Mouse (Mus musculus): ENCODE measurements at regions not wholly inside any gene's neighbourhood (a gene's known extent, or its start where the extent isn't known, plus 50 kb on each side); places are given as distances from the start of the nearest gene placed in this dataset.

- peaks cover 76% of the 10 kb centered on the region for H3K4me1 ChIP-seq (ENCODE audit: insufficient read depth, low read depth, low read length)
- no peak overlapping the region for H3K4me3 ChIP-seq (ENCODE audit: low read depth, low read length)
- ATAC-seq (ENCODE audit: extremely low read depth, insufficient number of reproducible peaks, low FRiP score, poor library complexity, severe bottlenecking) (peak; percentile 76), DNase-seq (ENCODE audit: low spot score) (no peak)
- no peaks in the 10 kb centered on the region for H3K27me3 ChIP-seq (ENCODE audit: insufficient read depth, low read length)
- TF ChIP-seq POLR2AphosphoS5 (IDR thresholded peaks at IDR 0.05; ENCODE audit: insufficient replicate concordance, low read depth, low read length) = no peak
- TF ChIP-seq GATA1 (IDR thresholded peaks at IDR 0.05; ENCODE audit: borderline replicate concordance, low read length) = no peak
- no peak for TF ChIP-seq CTCF (IDR thresholded peaks at IDR 0.05; ENCODE audit: low read depth, low read length)
- TF ChIP-seq GATA2 (IDR thresholded peaks at IDR 0.05; ENCODE audit: borderline replicate concordance, low read depth, low read length) = no peak
- TF ChIP-seq TAL1 (conservative IDR thresholded peaks at IDR 0.05; ENCODE audit: low read depth, low read length) = peak; percentile 96
- H3K36me3 ChIP-seq (replicated peaks) = peaks cover 11% of the 10 kb centered on the region
- no peaks in the 10 kb centered on the region for H3K9me3 ChIP-seq (replicated peaks)
Measured at GRCm38 (mm10) chr5:96919149-96919548, 78.3 kb upstream of the Bmp2k start.

GRCm38 (mm10) chr5:96921037-96921436 is 76.5 kb upstream of the Bmp2k start:
- H3K36me3 ChIP-seq (replicated peaks) = peaks cover 14% of the 10 kb centered on the region
- H3K4me1 ChIP-seq (ENCODE audit: insufficient read depth, low read depth, low read length) = peaks cover 85% of the 10 kb centered on the region
- peak overlapping the region; percentile 56 for H3K4me3 ChIP-seq (ENCODE audit: low read depth, low read length)
- H3K9me3 ChIP-seq (replicated peaks) = no peaks in the 10 kb centered on the region
- ATAC-seq (ENCODE audit: extremely low read depth, insufficient number of reproducible peaks, low FRiP score, poor library complexity, severe bottlenecking) = peak; percentile 75
- no peaks in the 10 kb centered on the region for H3K27me3 ChIP-seq (ENCODE audit: insufficient read depth, low read length)
- DNase-seq (ENCODE audit: low spot score) = no peak
- no peak for TF ChIP-seq GATA2 (IDR thresholded peaks at IDR 0.05; ENCODE audit: borderline replicate concordance, low read depth, low read length)
- peak; percentile 89 for TF ChIP-seq TAL1 (conservative IDR thresholded peaks at IDR 0.05; ENCODE audit: low read depth, low read length)

- Histone ChIP-seq H3K36me3 (replicated peaks) (peaks cover 14% of the 10 kb centered on the region), H3K4me1 (ENCODE audit: insufficient read depth, low read depth, low read length) (peaks cover 86% of the 10 kb centered on the region), H3K9me3 (replicated peaks) (no peaks in the 10 kb centered on the region), H3K27me3 (ENCODE audit: insufficient read depth, low read length) (no peaks in the 10 kb centered on the region), H3K4me3 (ENCODE audit: low read depth, low read length) (peak overlapping the region; percentile 62)
- DNase-seq (ENCODE audit: low spot score) (no peak), ATAC-seq (ENCODE audit: extremely low read depth, insufficient number of reproducible peaks, low FRiP score, poor library complexity, severe bottlenecking) (no peak)
- TF ChIP-seq POLR2AphosphoS5 (IDR thresholded peaks at IDR 0.05; ENCODE audit: insufficient replicate concordance, low read depth, low read length) = no peak
- no peak for TF ChIP-seq GATA1 (IDR thresholded peaks at IDR 0.05; ENCODE audit: borderline replicate concordance, low read length)
- TF ChIP-seq CTCF (IDR thresholded peaks at IDR 0.05; ENCODE audit: low read depth, low read length) = no peak
Measured at GRCm38 (mm10) chr5:96921511-96921910, 76.0 kb upstream of the Bmp2k start.

GRCm38 (mm10) chr5:96921973-96922715 is 75.3 kb upstream of the Bmp2k start:
- peaks cover 11% of the 10 kb centered on the region for H3K36me3 ChIP-seq (replicated peaks)
- H3K4me3 ChIP-seq (ENCODE audit: low read depth, low read length) = peak overlapping the region; percentile 62
- no peaks in the 10 kb centered on the region for H3K27me3 ChIP-seq (ENCODE audit: insufficient read depth, low read length)
- no peaks in the 10 kb centered on the region for H3K9me3 ChIP-seq (replicated peaks)
- H3K4me1 ChIP-seq (ENCODE audit: insufficient read depth, low read depth, low read length) = peaks cover 81% of the 10 kb centered on the region
- no peak for TF ChIP-seq TAL1 (conservative IDR thresholded peaks at IDR 0.05; ENCODE audit: low read depth, low read length)
- TF ChIP-seq POLR2AphosphoS5 (IDR thresholded peaks at IDR 0.05; ENCODE audit: insufficient replicate concordance, low read depth, low read length) = no peak
- TF ChIP-seq GATA2 (IDR thresholded peaks at IDR 0.05; ENCODE audit: borderline replicate concordance, low read depth, low read length) = no peak
- TF ChIP-seq CTCF (IDR thresholded peaks at IDR 0.05; ENCODE audit: low read depth, low read length) = no peak
- no peak for TF ChIP-seq GATA1 (IDR thresholded peaks at IDR 0.05; ENCODE audit: borderline replicate concordance, low read length)
- DNase-seq (ENCODE audit: low spot score) (no peak), ATAC-seq (ENCODE audit: extremely low read depth, insufficient number of reproducible peaks, low FRiP score, poor library complexity, severe bottlenecking) (no peak)

- Histone ChIP-seq H3K4me3 (ENCODE audit: low read depth, low read length) (peak overlapping the region; percentile 53; the same call in 1 of the 2 replicates), H3K27me3 (ENCODE audit: insufficient read depth, low read length) (no peaks in the 10 kb centered on the region), H3K4me1 (ENCODE audit: insufficient read depth, low read depth, low read length) (peaks cover 80% of the 10 kb centered on the region), H3K9me3 (replicated peaks) (no peaks in the 10 kb centered on the region), H3K36me3 (replicated peaks) (peaks cover 14% of the 10 kb centered on the region)
- TF ChIP-seq GATA2 (IDR thresholded peaks at IDR 0.05; ENCODE audit: borderline replicate concordance, low read depth, low read length) (no peak), TAL1 (conservative IDR thresholded peaks at IDR 0.05; ENCODE audit: low read depth, low read length) (no peak), CTCF (IDR thresholded peaks at IDR 0.05; ENCODE audit: low read depth, low read length) (no peak), GATA1 (IDR thresholded peaks at IDR 0.05; ENCODE audit: borderline replicate concordance, low read length) (no peak), POLR2AphosphoS5 (IDR thresholded peaks at IDR 0.05; ENCODE audit: insufficient replicate concordance, low read depth, low read length) (no peak)
- DNase-seq (ENCODE audit: low spot score) (no peak), ATAC-seq (ENCODE audit: extremely low read depth, insufficient number of reproducible peaks, low FRiP score, poor library complexity, severe bottlenecking) (no peak)
Measured at GRCm38 (mm10) chr5:96922716-96923076, 74.8 kb upstream of the Bmp2k start.

- Histone ChIP-seq H3K9me3 (replicated peaks) (no peaks in the 10 kb centered on the region), H3K4me1 (ENCODE audit: insufficient read depth, low read depth, low read length) (peaks cover 76% of the 10 kb centered on the region), H3K4me3 (ENCODE audit: low read depth, low read length) (no peak overlapping the region), H3K36me3 (replicated peaks) (peaks cover 18% of the 10 kb centered on the region), H3K27me3 (ENCODE audit: insufficient read depth, low read length) (no peaks in the 10 kb centered on the region)
- DNase-seq (ENCODE audit: low spot score) (no peak), ATAC-seq (ENCODE audit: extremely low read depth, insufficient number of reproducible peaks, low FRiP score, poor library complexity, severe bottlenecking) (no peak)
- TF ChIP-seq POLR2AphosphoS5 (IDR thresholded peaks at IDR 0.05; ENCODE audit: insufficient replicate concordance, low read depth, low read length) = no peak
- no peak for TF ChIP-seq TAL1 (conservative IDR thresholded peaks at IDR 0.05; ENCODE audit: low read depth, low read length)
- TF ChIP-seq GATA2 (IDR thresholded peaks at IDR 0.05; ENCODE audit: borderline replicate concordance, low read depth, low read length) = no peak
- no peak for TF ChIP-seq CTCF (IDR thresholded peaks at IDR 0.05; ENCODE audit: low read depth, low read length)
- TF ChIP-seq GATA1 (IDR thresholded peaks at IDR 0.05; ENCODE audit: borderline replicate concordance, low read length) = no peak
Measured at GRCm38 (mm10) chr5:96923526-96923925, 74.0 kb upstream of the Bmp2k start.

Data from G1E (cell line).